Comparison of ENCODE assay signal across 29 mouse cellular contexts in genomic region chr4:14327163-14327562, GRCm38 (mm10).
"Had no signal": no experiment of that assay in that cellular context is flagged by ENCODE, and none has a peak within 500 bp of the region (broad histone marks: within the 10 kb centered on the region; RNA-seq: fewer than 3 reads in every experiment).

No protein-coding gene starts in this region.

- H3K9me3 ChIP-seq: heart, embryonic 13.5 days; heart, embryonic 15.5 days; hindbrain, embryonic 10.5 days; hindbrain, embryonic 12.5 days; intestine, embryonic 15.5 days; kidney, embryonic 15.5 days; limb, embryonic 13.5 days; limb, embryonic 15.5 days; liver, embryonic 12.5 days had no signal

- H3K4me3 ChIP-seq: heart, adult 2 months; heart, embryonic 13.5 days; heart, embryonic 15.5 days; hindbrain, embryonic 10.5 days; hindbrain, embryonic 12.5 days; intestine, embryonic 15.5 days; kidney, embryonic 15.5 days; limb, embryonic 13.5 days; limb, embryonic 15.5 days; liver, embryonic 12.5 days had no signal

- DNase-seq: gastrocnemius, postnatal 10 days; gastrocnemius, postnatal 25 days; heart, adult 11 months; heart, adult 2 months; heart, postnatal 14 days; heart, postnatal 36 days; kidney, adult 18-20 months; kidney, adult 9 months; kidney, postnatal 14 days; kidney, postnatal 36 days; layer of hippocampus, adult 9-11 months; layer of hippocampus, postnatal 36 days; left cerebral cortex, postnatal 4 days had no signal

- H3K4me1 ChIP-seq: heart, embryonic 13.5 days; heart, embryonic 15.5 days; hindbrain, embryonic 10.5 days; hindbrain, embryonic 12.5 days; intestine, embryonic 15.5 days; kidney, embryonic 15.5 days; limb, embryonic 13.5 days; liver, embryonic 12.5 days had no signal

- H3K27ac ChIP-seq: heart, adult 2 months; heart, embryonic 13.5 days; heart, embryonic 15.5 days; hindbrain, embryonic 10.5 days; hindbrain, embryonic 12.5 days; hindbrain, embryonic 14.5 days; intestine, embryonic 15.5 days; kidney, embryonic 15.5 days; kidney, postnatal 0 days; limb, embryonic 13.5 days; limb, embryonic 15.5 days; liver, embryonic 12.5 days; liver, embryonic 14.5 days had no signal

- H3K27me3 ChIP-seq: heart, embryonic 13.5 days; heart, embryonic 15.5 days; hindbrain, embryonic 12.5 days; intestine, embryonic 15.5 days; kidney, embryonic 15.5 days; limb, embryonic 13.5 days; limb, embryonic 15.5 days; liver, embryonic 12.5 days had no signal

- ATAC-seq: hindbrain, embryonic 16.5 days; inflammation-experienced regulatory T-cells, adult 6 months; intestine, embryonic 15.5 days; intestine, postnatal 0 days; liver, embryonic 12.5 days had no signal

- H3K9ac ChIP-seq: heart, embryonic 13.5 days; heart, embryonic 15.5 days; hindbrain, embryonic 12.5 days; hindbrain, embryonic 14.5 days; intestine, embryonic 15.5 days; kidney, embryonic 15.5 days; limb, embryonic 13.5 days; limb, embryonic 15.5 days; liver, embryonic 12.5 days; liver, embryonic 14.5 days had no signal

- H3K4me2 ChIP-seq: heart, embryonic 11.5 days; heart, embryonic 13.5 days; heart, embryonic 15.5 days; hindbrain, embryonic 12.5 days; hindbrain, embryonic 14.5 days; intestine, embryonic 15.5 days; kidney, embryonic 15.5 days; limb, embryonic 13.5 days; limb, embryonic 15.5 days; liver, embryonic 12.5 days had no signal

- H3K36me3 ChIP-seq: heart, embryonic 13.5 days; heart, embryonic 15.5 days; hindbrain, embryonic 10.5 days; hindbrain, embryonic 12.5 days; intestine, embryonic 15.5 days; kidney, embryonic 15.5 days; limb, embryonic 13.5 days; limb, embryonic 15.5 days; liver, embryonic 12.5 days had no signal
